Mouse (Mus musculus): ENCODE data around the gene Gid4.
A peak's percentile ranks its signal among the peaks of the same experiment; 100 is the strongest.

Gid4 gene

DNA sequence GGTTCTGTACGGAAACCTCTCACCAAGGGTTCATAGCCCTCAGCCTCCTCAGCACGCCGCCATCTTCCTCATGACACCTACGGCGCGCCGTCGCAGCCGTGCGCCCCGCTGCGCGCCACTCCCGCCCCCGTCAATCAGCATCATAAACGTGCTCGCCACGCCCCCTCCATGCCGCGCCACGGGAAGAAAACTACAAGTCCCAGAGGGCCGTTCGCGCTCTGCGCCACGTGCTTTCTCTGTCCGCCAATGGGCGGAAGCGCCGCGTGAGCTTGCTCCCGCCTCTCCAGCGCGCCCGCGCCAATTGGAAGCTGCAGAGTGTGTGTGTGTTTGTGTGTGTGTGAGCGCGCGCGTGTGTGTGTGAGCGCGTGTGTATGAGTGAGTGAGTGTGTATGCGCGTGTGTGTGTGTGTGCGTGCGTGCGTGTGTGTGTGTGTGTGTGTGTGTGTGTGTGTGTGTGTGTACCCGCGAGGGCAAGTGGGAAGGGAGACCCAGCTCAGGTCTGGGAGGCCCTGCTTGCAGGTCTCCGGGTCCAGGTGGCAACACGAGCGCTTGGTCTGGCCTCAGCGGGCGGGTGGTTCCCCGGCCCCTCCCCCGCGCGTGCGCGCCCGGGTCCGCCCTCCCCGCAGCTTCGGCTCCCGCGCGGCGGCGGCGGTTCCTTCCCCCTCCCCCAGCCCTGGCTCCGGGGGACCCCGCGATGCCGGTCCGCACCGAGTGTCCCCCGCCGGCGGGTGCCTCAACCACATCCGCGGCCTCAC lies at the start of gene Gid4:
TSS of gene Gid4 (plus strand) at position 183 of the 754 bp plus-strand sequence.
- peak; percentile 99 for DNase-seq (ENCODE audit: low spot score)

DNA sequence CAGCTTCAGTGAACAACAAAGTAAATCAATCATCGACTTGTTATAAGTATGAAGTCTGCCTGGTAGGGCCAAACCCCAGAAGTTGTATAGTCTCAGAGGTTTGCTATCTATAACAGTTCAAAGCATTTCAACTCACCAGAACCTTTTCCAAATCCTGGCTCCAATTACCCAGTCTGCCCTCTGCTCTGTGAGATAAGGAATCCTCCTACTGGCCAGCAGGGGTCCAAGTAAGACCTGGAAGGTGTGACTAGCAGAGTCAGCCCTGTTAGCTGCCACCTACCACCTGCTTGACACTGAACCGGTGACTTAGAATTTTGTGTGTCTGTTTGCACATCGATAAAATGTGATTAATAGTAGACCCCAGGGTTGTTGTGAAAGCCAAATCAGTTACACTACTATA lies 49.7 kb upstream of the Gid4 start:
- DNase-seq (ENCODE audit: low spot score), result no peak

DNA sequence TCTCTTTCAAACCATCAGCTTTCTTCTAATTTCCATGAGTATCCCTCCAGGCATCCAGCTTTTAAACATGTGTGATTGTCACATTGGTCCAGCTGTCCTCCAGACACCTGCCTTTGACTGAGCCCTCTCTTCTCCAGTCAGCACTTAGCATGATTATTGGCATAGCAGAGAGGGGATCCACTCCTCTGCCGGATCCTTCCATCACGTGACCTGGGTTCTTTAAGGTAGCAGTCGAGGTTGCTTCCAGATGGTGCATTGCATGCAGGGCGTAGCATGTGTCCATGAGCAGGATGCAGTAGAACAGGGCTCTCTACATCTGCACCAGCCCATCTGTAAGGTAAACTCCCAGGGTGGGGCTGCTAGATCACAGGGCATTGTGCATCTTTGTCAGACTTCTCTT lies 48.0 kb upstream of the Gid4 start:
- no peak for DNase-seq (ENCODE audit: low spot score)

DNA sequence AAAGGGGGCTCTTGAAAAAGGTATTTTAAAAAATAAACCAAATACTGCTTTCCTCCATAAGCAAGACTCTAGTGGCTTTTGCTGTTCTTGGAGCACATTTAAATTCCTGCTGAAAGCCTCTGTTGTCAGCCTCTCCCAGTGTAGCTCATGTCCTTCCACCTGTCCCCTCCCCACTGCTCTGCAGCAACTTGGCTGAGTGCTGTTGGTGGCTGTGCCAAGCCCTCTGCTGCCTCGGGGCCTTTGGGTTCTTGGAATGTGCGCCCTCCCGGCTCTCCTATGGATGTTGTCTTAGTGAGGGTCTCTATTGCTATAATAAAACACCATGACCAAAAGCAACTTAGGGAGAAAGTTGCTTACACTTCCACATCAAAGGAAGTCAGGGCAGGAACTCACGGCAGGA lies 47.5 kb upstream of the Gid4 start:
- DNase-seq (ENCODE audit: low spot score), result no peak

DNA sequence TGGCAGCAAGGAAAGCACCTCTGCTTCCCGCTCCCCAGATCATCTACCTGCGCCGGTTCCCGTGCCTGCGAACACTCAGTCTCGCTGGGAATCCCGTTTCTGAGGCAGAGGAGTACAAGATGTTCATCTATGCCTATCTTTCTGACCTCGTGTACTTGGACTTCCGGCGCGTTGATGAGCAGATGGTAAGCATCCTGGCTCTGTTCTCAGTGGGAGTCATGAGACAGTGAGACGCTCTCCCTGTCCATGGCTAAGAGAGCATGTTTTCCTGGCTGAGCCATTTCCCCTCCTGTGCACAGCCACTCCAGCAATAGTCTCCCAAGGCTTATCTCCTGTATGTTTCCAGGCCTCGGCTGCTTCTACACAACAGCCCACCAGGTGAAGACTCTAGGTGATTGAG lies 46.5 kb upstream of the Gid4 start:
- no peak for DNase-seq (ENCODE audit: low spot score)

DNA sequence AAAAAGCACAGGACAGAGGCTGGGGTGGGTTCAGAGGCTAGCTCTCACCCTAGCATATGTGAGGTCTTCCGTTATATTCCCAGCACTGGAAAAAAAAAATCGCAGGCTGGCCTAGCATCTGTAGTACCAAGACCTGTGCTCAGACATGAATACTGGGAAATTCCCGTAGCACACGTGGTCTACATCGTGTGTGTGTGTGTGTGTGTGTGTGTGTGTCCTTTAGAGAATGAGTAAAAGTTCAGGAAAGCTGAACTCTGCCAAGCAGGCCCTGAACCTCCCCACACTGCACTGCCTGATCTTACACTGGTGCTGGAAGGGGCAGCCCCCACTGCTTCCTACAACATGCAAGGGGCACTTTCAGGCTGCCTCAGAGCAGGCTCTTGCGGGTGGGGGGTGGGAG lies 42.5 kb upstream of the Gid4 start:
- DNase-seq (ENCODE audit: low spot score), result no peak

DNA sequence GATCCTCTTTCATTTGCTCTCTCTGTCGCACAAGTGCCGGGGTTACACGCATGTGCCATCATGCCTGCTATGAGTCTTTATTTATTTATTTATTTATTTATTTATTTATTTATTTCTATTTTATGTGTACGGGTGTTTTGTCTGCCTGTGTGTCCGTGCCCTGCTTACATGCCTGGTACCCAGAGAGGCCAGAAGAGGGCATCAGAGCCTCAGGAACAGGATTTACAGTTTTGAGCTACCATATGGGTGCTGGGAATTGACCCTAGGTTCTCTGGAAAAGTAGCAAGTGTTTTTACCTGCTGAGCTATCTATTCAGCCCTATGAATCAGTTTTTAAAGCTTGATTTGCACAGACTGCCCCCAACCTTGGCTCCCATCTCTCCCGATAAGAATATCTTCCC lies 33.4 kb upstream of the Gid4 start:
- no peak for DNase-seq (ENCODE audit: low spot score)

DNA sequence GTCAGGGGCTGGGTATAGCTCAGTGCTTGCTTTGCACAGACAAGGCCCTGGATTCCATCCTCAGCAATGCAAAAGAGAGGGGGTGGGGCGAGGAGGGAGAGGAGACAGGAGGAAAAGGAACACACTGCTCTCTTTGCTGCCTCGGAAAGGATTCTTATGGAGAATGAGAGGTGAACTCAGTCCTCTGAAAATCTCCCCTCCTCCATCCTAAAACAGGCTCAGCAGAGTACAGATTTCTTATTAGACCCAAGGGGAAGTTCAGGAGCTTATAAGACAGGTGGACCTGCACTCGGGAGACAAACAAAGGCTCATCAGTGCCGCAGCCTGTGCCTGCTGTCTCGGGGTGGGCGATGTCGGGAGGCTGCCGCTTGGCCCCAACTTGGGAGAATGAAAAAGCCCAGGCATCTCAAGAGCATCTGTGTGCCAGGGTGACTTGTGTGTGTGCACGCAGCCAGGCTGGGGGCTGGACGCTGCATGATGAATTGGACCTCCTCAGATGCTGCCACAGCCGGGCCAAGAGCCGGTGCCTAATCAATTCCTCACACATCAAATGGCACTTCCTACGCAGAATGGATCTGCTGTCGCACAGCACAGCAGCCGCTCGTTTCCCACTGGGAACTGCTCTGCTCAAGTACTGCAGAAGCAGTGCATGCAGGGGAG lies 32.1 kb upstream of the Gid4 start:
- DNase-seq (ENCODE audit: low spot score), result no peak

DNA sequence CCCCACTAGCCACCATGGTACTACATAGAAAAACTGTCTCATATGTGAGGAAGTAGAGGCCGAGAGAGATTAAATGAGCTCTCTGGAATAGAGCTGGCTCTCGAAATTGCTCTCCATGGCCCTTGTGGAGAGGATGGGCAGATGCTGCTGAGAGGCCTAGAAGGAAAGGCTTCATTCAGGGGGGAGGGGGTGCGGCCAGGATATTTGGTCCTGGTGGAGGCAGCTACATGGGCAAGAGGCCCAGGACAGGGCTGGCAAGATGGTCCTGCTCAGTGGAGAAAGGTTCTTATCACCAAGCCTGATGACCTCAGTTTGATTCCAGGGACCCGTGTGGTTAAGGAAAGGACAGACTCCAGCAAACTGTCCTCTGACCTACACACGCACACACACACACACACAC lies 31.0 kb upstream of the Gid4 start:
- DNase-seq (ENCODE audit: low spot score), result no peak

DNA sequence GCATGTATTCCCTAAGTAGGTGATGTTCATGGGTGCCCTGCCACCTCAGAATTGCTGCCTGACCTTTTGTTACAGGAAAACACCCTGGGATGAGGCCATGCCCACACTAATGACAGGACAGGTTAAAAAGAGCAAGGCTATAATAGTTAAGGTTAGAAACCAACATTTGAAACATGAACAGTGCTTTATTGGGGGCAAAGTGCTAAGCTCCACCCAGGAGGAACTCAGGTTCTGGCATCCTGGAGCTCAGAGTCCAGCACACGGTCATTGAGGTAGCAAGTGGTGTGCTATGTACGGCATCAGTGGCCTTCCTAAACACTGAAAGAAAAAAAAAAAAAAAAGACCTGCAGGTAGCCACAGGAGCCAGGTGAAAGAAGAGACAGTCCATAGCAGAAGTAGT lies 29.0 kb upstream of the Gid4 start:
- DNase-seq (ENCODE audit: low spot score), result no peak

DNA sequence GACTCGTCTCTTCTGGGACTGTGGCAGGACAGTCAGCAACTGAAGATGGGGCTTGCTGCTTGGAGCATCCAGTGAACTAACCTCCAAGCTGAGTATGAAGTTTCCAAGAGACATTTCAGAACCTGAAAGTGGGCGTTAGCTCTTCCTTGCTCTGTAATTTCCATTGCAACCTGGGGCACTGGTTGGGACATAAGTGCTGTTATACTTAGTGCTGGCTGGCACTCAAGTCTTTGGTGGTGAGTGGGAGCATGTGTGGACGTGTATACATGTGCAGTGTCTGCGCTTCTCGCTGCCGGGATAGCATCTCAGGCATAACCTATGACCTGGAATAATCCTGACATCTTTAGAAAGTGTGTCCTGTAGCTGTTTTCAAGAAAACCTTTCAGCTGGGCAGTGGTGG lies 25.6 kb upstream of the Gid4 start:
- DNase-seq (ENCODE audit: low spot score), result no peak

DNA sequence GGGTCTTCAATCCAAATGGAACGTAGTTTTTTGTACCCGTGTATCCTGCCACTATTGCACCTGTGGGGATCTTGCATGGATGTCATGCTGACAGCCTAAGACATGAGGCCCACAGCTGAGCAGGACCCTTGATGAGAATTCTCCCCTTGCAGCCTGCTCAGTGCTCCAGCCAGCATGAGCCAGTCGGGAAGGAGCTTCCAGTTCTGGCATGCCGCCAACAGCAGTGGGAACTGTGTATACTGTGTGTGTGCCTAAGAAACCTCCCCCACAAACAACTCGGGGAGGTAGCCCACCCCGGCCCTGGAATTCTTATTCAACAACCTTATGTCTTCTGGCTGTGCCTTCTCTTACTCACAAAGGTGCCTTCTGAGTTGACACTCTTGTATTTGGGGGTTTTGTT lies 20.4 kb upstream of the Gid4 start:
- no peak for DNase-seq (ENCODE audit: low spot score)

DNA sequence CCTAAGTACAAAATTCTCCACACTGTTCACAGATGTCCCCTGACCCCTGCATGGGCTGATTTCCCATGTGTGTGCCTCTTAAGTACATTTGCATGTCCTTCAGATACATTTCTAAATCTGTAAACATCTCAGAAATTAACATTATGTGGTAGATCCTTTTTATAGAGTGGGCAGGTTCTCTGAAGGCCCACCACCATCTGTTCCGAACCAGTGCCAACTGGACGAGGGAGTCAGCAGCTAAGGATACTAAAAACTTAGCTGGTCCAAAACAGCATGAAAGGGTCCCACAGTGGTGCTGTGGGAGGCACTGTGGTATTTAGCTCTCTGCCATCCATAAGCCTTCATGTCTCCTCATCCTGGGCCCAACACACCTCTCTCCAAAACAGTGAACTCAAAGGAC lies 19.8 kb upstream of the Gid4 start:
- no peak for DNase-seq (ENCODE audit: low spot score)

DNA sequence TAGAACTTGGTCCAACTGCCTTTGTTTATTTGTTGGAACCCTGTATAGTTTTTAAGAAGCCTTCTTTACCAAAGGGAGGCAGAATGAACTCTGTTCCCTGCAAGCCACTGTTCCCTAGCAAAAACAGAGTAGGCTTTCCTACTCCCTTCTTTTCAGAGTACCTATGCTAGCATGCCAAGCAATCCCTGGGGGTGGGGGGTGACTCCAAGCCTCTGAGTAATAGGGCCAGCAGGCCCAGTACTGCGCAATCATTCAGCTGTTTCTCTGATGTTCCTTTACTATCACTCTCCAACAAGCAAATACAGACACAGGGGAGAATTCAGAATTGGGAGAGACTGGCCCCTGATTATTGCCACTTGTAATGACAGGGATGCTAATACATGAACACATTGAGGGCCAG lies 10.3 kb upstream of the Gid4 start:
- DNase-seq (ENCODE audit: low spot score), result peak; percentile 25

DNA sequence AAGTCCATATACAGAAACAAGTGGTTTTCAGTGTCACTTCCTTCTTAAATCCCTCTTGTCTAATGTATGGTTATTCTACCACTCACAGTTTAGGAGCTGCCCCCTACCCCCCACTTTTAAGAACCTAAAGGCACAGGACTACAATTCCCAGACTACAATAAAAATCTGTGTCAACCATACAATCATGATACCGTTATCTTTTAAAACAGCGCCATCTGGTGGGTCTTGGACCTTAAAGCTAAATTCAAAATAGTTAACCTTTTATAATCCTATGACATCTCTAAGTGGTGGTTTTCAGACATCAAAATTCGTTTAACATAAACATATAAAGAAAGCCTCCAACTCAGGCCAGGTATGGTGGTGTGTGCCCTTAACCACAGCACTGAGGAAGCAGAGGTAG lies 4.8 kb upstream of the Gid4 start:
- DNase-seq (ENCODE audit: low spot score), result peak; percentile 86

DNA sequence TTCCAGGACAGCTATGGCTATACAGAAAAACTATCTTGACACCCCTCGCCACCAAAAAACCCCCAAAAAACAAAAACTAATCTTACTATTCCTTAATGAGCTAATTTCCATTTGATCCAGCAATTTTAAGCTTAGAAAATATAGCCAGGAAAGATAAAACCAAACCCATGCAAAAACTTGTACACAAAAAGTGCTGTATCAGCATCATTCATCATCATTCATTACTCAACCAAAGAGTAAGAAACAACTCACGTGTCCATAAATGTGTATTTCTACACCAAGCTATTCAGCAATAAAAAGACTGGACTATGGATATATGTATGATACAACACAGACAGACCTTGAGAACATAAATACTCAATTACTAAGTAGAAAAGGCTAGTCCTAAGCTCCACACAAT lies 4.0 kb upstream of the Gid4 start:
- no peak for DNase-seq (ENCODE audit: low spot score)

DNA sequence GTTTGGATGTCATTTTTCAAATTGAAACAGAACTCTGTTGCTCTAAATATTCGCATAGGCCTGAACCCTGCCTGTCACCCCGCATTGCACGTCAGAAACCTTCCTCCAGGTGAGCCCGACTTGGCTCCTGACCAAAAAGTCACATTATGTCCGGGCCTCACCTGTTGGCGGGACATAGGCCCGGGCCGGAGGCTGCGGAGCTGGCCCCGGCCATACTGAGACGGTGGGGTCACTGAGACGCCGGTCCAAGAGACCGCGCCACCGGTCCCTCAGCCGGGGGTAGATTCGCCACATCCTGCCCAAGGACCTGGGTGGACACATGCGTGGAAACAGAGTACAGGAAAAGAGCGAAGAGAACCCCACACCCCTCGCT lies 369 bp upstream of the Gid4 start:
- DNase-seq (ENCODE audit: low spot score), result no peak

DNA sequence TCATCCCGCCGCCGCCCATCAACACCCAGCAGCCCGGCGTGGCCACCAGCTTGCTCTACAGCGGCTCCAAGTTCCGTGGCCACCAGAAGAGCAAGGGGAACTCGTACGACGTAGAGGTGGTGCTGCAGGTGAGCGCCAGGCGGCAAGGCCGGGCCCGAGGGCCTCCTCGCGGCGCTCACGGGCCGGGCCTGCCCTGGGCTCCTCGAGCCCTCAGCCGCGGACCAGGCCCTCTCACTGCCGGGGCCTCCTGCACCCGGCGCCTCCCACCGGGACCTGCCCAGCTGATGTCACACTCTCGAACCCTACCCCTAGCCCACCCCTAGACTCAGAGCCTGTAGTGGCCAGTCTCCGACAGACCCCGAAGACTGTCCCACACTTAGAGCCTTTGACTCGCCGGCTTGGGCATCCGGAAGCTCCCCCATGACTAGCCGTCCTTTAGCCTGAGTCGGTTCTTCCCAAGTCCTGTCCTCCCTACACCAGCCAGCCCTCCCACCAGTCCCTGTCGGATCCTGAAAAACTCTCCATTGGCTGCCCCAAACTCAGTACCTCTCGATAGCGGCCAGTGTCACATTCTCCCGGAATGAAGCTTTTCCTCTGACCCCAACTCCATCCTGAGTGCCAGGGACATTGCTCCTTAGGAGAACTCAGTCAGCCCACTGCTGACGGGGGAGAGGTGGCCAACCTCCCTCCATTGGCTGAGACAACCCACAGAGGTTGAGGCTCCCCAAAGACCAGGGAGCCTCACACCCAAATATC lies 950 bp downstream of the Gid4 start, which contains the start of gene Atpaf2:
TSS of gene Atpaf2 (minus strand) at position 741 of the 756 bp plus-strand sequence.
- DNase-seq (ENCODE audit: low spot score), result peak; percentile 38

DNA sequence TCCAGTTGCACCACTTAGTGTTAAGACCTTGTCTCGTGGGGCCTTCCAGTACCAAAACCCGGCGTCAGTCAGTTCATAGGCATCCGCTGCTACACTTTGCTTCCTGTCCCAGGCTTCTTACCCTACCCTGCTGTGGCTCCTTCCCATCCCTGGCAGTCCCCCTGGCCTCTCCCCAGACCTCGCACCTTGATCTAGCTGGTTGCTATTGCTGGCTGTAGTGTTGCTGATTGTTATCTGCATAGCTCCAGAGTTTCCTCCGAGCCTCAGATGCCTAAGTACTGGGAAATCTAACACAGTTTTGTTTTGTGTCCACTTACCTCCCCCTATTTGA lies 1.5 kb downstream of the Gid4 start:
- DNase-seq (ENCODE audit: low spot score), result no peak

DNA sequence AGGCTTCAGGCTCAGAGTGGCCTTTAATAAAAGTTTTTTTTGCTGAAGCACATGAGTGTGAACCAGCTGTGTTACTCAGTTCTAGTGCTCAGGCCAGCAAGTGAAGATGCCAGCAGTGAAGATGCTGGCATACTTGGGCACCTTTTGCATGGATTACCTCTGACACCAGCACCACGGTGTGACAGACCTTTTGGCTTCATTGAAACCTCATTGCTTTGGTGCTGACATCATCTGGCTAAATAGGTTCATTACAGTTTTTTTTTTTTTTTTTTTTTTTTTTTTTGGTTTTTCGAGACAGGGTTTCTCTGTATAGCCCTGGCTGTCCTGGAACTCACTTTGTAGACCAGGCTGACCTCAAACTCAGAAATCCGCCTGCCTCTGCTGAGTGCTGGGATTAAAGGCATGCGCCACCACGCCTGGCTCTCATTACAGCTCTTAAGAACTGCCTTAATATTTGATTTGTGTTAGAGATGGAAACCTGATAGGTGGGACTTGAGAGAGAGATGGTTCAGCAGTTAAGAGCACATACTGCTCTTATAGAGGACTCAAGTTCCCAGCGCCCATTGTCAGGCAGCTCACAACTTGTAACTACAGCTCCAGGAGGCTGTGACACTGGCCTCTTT lies 5.2 kb downstream of the Gid4 start:
- DNase-seq (ENCODE audit: low spot score), result peak; percentile 58

DNA sequence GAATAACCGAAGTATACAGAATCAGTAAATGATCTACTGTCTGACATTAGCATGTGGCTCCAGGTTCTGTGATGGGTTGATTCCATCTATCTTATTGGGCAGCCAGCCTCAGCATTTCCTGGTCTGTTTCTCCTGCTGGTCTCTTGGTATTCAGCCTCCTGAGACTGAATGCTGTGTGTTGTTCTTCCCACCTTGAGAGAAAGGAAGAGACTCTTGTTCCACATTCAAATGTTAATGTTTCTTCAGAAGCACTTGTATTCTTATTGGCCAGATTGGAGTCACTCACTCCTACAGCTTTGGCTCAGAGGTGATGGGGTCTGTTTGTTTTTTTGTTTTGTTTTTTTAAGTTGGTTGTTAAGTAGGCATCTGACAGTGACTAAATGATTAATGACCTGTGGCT lies 6.1 kb downstream of the Gid4 start:
- DNase-seq (ENCODE audit: low spot score), result no peak

DNA sequence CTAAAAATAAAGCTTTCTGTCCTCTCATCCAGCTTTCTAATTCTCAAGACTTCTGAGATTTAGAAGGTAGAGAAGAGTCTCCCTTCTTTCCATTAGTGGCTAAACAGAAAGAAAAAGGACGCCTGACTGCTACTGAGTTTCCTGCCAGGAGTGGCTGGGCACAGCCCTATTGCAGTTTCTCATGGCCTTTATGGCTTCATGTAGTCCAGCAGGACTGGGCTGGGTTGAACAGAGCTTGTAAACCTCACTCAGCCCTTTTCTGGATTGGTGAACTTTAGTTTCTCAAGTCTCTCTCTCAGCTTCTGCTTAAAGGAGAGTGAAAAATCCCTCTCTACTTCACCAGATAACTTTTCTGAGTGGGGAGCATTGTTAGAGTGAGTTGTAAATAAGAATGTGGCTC lies 9.5 kb downstream of the Gid4 start:
- DNase-seq (ENCODE audit: low spot score), result no peak

DNA sequence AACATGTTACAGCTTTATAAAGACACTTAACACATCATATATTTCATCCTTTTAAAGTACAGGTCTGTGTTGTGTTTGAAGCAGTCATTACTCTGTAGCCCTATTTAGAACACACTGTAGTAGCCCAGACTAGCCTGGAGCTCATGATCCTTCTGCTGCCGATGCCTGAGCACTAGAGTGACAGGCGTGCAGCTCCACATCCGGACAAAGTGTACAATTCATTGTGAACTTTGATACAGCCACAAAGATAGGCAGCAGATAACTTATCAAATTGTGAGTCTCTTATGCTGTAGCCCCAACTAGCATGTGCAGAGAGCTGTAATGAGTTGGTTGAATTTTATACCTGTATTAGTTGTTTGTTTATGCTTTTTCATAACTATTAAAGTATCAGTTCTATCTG lies 10.7 kb downstream of the Gid4 start:
- DNase-seq (ENCODE audit: low spot score), result no peak

Data from adipocyte (in vitro differentiated cells).